Mouse (Mus musculus): ENCODE measurements around the gene Cdkal1.

Cdkal1 gene

GRCm38 (mm10) chr13:29855281-29856031, at the start of gene Cdkal1:
Cdkal1 (minus strand) TSS chr13:29855674.
- in situ Hi-C loops (cut with MboI; ENCODE audit: low pct_unique_long_range_greater_than_20kb in 1 of 2, low sequenced_read_pairs in 2 of 2, unreplicated experiment in 1 of 2) = loop anchor here (5.0 to 25.0 kb wide), 3 partner anchors 229 to 407 kb away; no protein-coding TSS in a partner anchor

DNA sequence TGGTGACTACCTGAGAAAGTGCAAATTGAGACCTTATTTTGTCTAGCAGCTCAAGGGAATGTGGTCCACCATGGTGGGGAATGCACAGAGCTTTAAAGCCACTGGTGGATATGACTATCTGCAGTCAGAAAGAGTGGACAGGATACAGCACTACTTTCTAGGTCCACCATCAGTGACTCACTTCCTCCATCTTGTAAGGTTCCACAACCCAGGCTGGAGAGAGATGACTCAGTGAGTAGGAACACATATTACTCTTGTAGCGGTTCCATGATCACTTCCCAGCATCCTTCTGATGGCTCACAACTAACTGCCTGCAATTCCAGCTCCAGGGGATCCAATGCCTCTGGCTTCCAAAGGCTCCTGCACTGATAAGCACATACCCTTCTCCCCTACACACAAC, 47.9 kb upstream of the Cdkal1 start:
- in situ Hi-C loops (cut with MboI; ENCODE audit: low pct_unique_long_range_greater_than_20kb in 1 of 2, low sequenced_read_pairs in 2 of 2, unreplicated experiment in 1 of 2) = no loop called here

GRCm38 (mm10) chr13:29902676-29903075, 47.2 kb upstream of the Cdkal1 start:
- in situ Hi-C loops (cut with MboI; ENCODE audit: low pct_unique_long_range_greater_than_20kb in 1 of 2, low sequenced_read_pairs in 2 of 2, unreplicated experiment in 1 of 2) = no loop called here

- in situ Hi-C loops (cut with MboI; ENCODE audit: low pct_unique_long_range_greater_than_20kb in 1 of 2, low sequenced_read_pairs in 2 of 2, unreplicated experiment in 1 of 2) = no loop called here
Measured at GRCm38 (mm10) chr13:29901641-29902040, 46.2 kb upstream of the Cdkal1 start.

- in situ Hi-C loops (cut with MboI; ENCODE audit: low pct_unique_long_range_greater_than_20kb in 1 of 2, low sequenced_read_pairs in 2 of 2, unreplicated experiment in 1 of 2) = loop anchor here in 1 of 2 experiments (25.0 kb wide), 1 partner anchor 396 kb away; no protein-coding TSS in a partner anchor
Measured at GRCm38 (mm10) chr13:29866780-29867179, 11.3 kb upstream of the Cdkal1 start.

GRCm38 (mm10) chr13:29864331-29864730, 8.9 kb upstream of the Cdkal1 start:
- in situ Hi-C loops (cut with MboI; ENCODE audit: low pct_unique_long_range_greater_than_20kb in 1 of 2, low sequenced_read_pairs in 2 of 2, unreplicated experiment in 1 of 2) = loop anchor here in 1 of 2 experiments (25.0 kb wide), 1 partner anchor 398 kb away; no protein-coding TSS in a partner anchor

- in situ Hi-C loops (cut with MboI; ENCODE audit: low pct_unique_long_range_greater_than_20kb in 1 of 2, low sequenced_read_pairs in 2 of 2, unreplicated experiment in 1 of 2) = loop anchor here in 1 of 2 experiments (25.0 kb wide), 1 partner anchor 402 kb away; no protein-coding TSS in a partner anchor
Measured at GRCm38 (mm10) chr13:29860087-29860486, 4.6 kb upstream of the Cdkal1 start.

DNA sequence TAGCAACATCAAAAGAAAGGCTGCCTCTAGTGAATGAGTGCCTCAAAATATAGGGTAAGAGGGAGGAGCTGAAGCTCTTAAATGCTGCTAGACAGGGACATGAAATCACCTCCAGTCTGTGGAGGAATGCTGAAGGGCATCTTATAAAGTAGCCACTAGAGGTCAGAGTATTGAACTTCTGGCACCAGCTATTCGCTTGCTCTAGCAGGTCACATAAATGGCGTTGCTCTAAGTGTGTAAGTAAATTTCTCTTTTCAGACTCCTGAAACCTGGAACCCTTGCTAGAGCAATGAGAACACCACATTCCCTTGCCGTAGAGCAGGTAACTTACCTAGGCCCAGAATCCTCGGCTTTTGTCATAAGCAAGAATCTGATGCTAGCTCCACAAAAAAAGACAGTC, 2.0 kb upstream of the Cdkal1 start:
- in situ Hi-C loops (cut with MboI; ENCODE audit: low pct_unique_long_range_greater_than_20kb in 1 of 2, low sequenced_read_pairs in 2 of 2, unreplicated experiment in 1 of 2) = loop anchor here (5.0 to 25.0 kb wide), 3 partner anchors 227 to 405 kb away; no protein-coding TSS in a partner anchor

- in situ Hi-C loops (cut with MboI; ENCODE audit: low pct_unique_long_range_greater_than_20kb in 1 of 2, low sequenced_read_pairs in 2 of 2, unreplicated experiment in 1 of 2) = loop anchor here (5.0 to 25.0 kb wide), 3 partner anchors 230 to 407 kb away; no protein-coding TSS in a partner anchor
Measured at GRCm38 (mm10) chr13:29854876-29855275, 598 bp downstream of the Cdkal1 start.

DNA sequence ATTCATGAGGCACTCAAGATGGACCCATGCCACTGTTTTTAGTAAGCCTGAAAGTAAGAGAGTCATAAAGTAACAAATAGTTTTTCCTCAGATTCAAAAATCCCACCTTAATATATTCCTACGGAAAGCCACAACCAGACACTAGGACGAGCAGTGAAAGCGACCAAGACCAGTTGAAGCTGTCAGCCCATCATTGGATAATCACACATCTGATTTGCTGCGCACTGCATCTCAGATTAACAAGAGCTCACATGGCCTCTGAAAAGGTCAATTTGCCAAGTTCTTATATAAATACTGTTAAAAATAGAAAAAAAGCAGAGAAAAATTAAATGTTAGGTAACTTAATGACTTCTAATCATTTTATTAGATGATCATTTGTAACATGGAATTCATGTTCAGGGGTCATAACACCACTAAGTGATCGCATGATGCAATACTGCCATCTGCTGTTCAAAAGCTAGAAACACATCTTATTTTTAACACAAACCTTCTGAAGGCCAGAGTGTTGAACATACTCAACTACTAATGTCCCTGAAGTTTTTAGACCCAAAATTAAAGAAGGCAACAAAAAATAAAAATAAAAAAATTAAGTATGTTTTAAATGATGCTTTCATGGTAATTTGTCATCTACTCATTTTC, 16.9 kb downstream of the Cdkal1 start:
- in situ Hi-C loops (cut with MboI; ENCODE audit: low pct_unique_long_range_greater_than_20kb in 1 of 2, low sequenced_read_pairs in 2 of 2, unreplicated experiment in 1 of 2) = loop anchor here (25.0 kb wide), 1 partner anchor 876 kb away; the partner anchor contains the start of gene Sox4 (in 2 of the 2)

DNA sequence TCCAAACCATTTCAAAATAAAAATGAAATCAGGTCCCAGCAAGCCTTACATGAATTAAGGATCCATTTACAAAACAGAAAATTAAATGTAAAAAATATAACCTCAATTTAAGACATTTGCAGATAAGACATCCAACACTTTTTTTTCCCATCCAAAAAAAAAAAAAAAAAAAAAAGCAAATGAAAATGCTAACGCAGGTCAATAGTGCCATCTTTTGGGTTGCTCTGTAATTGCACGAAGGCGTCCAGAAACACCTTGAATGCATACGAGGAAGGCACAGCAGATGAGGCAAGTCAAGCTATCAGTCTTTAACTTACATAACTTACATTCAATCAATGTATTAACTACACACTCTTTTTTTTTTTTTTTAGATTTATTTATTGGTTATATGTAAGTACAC, 20.3 kb downstream of the Cdkal1 start:
- in situ Hi-C loops (cut with MboI; ENCODE audit: low pct_unique_long_range_greater_than_20kb in 1 of 2, low sequenced_read_pairs in 2 of 2, unreplicated experiment in 1 of 2) = loop anchor here (25.0 kb wide), 1 partner anchor 873 kb away; the partner anchor contains the start of gene Sox4 (in 2 of the 2)

- in situ Hi-C loops (cut with MboI; ENCODE audit: low pct_unique_long_range_greater_than_20kb in 1 of 2, low sequenced_read_pairs in 2 of 2, unreplicated experiment in 1 of 2) = loop anchor here (25.0 kb wide), 1 partner anchor 871 kb away; the partner anchor contains the start of gene Sox4 (in 2 of the 2)
Measured at GRCm38 (mm10) chr13:29833751-29834150, 21.7 kb downstream of the Cdkal1 start.

- in situ Hi-C loops (cut with MboI; ENCODE audit: low pct_unique_long_range_greater_than_20kb in 1 of 2, low sequenced_read_pairs in 2 of 2, unreplicated experiment in 1 of 2) = loop anchor here (25.0 kb wide), 1 partner anchor 869 kb away; the partner anchor contains the start of gene Sox4 (in 2 of the 2)
Measured at GRCm38 (mm10) chr13:29831126-29831525, 24.3 kb downstream of the Cdkal1 start.

- in situ Hi-C loops (cut with MboI; ENCODE audit: low pct_unique_long_range_greater_than_20kb in 1 of 2, low sequenced_read_pairs in 2 of 2, unreplicated experiment in 1 of 2) = loop anchor here (25.0 kb wide), 1 partner anchor 866 kb away; the partner anchor contains the start of gene Sox4 (in 2 of the 2)
Measured at GRCm38 (mm10) chr13:29828032-29828431, 27.4 kb downstream of the Cdkal1 start.

DNA sequence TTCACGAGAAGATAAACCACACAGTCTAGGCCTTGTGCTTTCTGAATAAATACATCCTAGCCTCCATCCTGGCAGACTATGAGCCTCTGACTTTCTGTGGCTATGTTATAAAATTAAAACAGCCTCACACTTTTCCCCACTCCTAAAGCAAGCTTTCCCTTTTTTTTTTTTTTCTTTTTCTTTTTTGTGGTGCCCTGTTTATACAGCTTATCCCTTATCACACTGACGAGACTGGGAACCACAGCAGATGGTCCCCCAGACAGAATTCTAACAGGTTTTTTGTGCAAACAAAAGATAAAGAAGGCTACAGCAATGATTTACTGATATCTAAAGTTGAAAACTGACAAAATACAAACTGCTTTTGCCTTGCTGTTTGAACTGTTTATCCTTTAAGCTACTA, 29.0 kb downstream of the Cdkal1 start:
- in situ Hi-C loops (cut with MboI; ENCODE audit: low pct_unique_long_range_greater_than_20kb in 1 of 2, low sequenced_read_pairs in 2 of 2, unreplicated experiment in 1 of 2) = loop anchor here (25.0 kb wide), 1 partner anchor 864 kb away; the partner anchor contains the start of gene Sox4 (in 2 of the 2)

- in situ Hi-C loops (cut with MboI; ENCODE audit: low pct_unique_long_range_greater_than_20kb in 1 of 2, low sequenced_read_pairs in 2 of 2, unreplicated experiment in 1 of 2) = loop anchor here (25.0 kb wide), 1 partner anchor 864 kb away; the partner anchor contains the start of gene Sox4 (in 2 of the 2)
Measured at GRCm38 (mm10) chr13:29826041-29826440, 29.4 kb downstream of the Cdkal1 start.

GRCm38 (mm10) chr13:29824797-29825196, 30.7 kb downstream of the Cdkal1 start:
- in situ Hi-C loops (cut with MboI; ENCODE audit: low pct_unique_long_range_greater_than_20kb in 1 of 2, low sequenced_read_pairs in 2 of 2, unreplicated experiment in 1 of 2) = loop anchor here (25.0 kb wide), 1 partner anchor 862 kb away; the partner anchor contains the start of gene Sox4 (in 2 of the 2)

DNA sequence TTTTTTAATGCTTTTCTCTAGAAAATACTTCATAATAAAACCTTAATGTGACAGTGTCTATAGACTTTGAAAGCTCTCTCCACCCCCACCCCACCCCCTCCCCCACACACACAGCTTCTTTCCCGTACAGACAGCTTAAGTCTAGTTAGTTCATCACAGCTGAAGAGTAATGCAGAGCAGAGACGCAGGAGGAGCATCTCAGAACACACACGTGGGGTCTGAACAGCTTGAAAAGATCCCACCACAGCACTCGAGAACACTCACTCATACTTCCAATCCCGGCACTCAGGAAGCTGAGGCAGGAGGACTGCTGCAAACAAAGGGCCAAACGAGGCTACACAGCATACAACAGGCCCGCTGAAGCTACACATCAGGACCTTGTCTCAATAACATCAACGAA, 31.1 kb downstream of the Cdkal1 start:
- in situ Hi-C loops (cut with MboI; ENCODE audit: low pct_unique_long_range_greater_than_20kb in 1 of 2, low sequenced_read_pairs in 2 of 2, unreplicated experiment in 1 of 2) = no loop called here

DNA sequence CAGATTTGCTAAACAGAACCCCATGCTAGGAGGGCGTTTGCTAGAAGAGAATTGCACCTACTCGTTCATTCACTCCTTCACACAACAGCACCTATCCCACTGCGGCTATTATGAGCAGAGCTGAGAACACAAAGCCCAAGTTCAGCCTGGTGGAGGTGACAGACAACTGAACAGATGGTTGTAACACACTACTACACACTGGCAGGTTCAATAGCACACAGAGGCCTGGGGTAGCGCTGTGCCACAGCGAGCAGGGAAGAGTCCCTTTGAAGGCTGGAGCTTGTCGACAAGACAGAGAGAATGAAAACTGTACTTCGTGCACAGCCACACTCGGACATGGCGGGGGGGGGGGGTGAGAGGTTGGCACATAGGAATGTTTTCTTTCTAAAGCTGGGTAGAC, 31.6 kb downstream of the Cdkal1 start:
- in situ Hi-C loops (cut with MboI; ENCODE audit: low pct_unique_long_range_greater_than_20kb in 1 of 2, low sequenced_read_pairs in 2 of 2, unreplicated experiment in 1 of 2) = no loop called here
